Mouse (Mus musculus): ENCODE measurements around the gene Acot11. TPM values are rescaled to one million over a fixed set of nuclear protein-coding genes. Genes with fewer than 3 reads are reported as not detected.
A peak's percentile ranks its signal among the peaks of the same experiment; 100 is the strongest.

The Acot11 gene
- total RNA-seq, 1 experiment from 2014 or later = 2.4 TPM

GRCm38 (mm10) chr4:106713622-106714021 is 91.2 kb downstream of the Acot11 start:
- ATAC-seq (ENCODE audit: extremely low read depth, insufficient number of reproducible peaks, low FRiP score, poor library complexity, severe bottlenecking) = no peak

DNA sequence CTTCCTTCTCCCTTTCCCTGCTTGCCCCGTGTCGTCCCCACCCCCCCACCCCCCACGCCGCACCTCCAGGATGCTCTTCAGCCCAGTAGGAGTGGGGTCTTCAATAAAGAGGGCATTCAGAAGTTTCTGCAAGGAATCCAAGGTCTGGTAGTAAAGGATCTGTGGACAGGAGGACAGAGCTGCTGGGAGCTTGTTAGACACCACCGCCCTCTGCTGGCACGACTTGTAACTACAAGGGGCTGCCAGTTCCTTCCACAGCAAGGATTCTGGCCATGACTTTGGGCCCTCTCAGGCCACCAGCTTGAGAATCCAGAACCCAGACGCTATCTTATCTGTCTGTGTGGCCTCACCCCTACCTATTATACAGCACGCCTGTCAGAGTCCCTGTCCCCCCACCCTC is 96.4 kb downstream of the Acot11 start:
- peak; percentile 38; the same call in 1 of the 2 replicates for ATAC-seq (ENCODE audit: extremely low read depth, insufficient number of reproducible peaks, low FRiP score, poor library complexity, severe bottlenecking)

DNA sequence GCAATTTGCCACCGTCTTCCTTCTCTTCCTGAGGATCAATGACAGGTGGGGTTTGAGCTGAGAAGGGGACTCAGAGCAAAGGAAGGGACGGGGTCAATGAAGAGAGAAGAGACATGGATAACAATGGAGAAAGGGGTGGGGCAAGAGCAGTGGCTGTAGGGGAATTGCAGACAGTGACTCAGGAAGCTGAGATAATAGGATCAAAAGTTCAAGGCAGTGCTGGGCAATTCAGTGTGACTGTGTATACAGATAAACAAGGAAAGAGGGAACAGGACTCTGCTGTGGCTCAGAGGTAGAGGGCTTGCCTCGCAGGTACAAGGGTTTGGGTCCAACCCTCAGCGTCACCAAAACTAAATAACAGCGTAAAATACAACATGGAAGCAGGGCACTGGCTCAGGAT is 96.8 kb downstream of the Acot11 start:
- ATAC-seq (ENCODE audit: extremely low read depth, insufficient number of reproducible peaks, low FRiP score, poor library complexity, severe bottlenecking) = no peak

GRCm38 (mm10) chr4:106705096-106705665 is 99.6 kb downstream of the Acot11 start:
- ATAC-seq (ENCODE audit: extremely low read depth, insufficient number of reproducible peaks, low FRiP score, poor library complexity, severe bottlenecking) = no peak

DNA sequence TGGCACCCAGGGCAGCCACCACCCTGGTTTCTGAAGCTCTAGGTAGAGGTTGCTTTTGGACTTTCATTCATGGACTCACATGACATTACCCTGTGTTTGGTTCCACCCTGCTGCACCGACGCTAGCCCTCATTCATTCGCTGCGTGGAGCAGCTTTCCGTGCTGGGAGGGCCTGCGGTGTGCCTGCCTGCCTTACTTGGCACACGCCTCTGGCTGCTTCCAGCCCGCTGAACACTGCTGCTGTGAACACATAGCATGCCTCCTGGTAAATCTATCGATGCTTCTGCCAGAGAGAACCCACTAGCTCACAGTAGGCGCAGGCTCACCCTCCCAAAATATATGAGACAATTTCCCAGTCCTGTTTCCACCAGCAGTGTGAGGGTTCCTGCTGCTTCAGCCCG is 100.4 kb downstream of the Acot11 start:
- ATAC-seq (ENCODE audit: extremely low read depth, insufficient number of reproducible peaks, low FRiP score, poor library complexity, severe bottlenecking) = no peak

DNA sequence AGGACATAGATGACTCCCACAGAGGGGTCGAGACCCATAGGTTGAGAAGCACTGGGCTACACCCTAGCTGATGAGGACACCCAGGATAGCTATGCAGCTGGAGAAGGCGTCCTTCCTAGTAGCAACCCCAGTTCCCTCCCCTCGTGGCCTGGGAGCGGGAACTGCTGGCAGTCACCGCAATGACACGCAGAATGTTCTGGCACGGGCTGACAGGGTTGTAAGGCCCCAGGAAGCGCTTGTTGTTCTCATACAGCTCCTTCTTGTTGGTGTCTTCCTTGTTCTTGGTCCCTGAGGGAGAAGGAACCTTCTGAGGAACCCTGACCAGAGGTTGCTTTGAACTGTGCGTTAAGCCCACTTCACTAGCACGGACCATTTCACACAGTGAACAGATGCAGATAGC is 100.8 kb downstream of the Acot11 start:
- ATAC-seq (ENCODE audit: extremely low read depth, insufficient number of reproducible peaks, low FRiP score, poor library complexity, severe bottlenecking) = no peak

DNA sequence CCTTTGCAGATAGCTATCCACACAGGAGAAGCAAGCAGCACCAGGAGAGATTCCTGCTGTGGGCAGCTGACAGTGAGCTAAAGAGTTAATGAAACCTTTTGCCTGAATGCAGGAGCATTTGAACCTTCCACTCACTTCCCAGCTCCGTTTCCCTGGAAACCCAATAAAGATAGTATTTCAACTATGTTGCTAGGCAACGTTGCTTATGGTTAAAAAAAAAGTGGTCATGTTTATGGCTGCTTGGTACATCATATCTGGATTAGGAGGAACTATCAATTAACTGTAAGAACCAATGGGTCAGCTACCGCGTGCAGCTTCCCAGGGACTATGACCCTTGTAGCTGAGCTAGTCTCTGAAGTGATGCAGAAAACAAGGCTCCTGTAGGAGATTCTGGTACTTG is 104.0 kb downstream of the Acot11 start:
- ATAC-seq (ENCODE audit: extremely low read depth, insufficient number of reproducible peaks, low FRiP score, poor library complexity, severe bottlenecking) = no peak

- ATAC-seq (ENCODE audit: extremely low read depth, insufficient number of reproducible peaks, low FRiP score, poor library complexity, severe bottlenecking) = no peak
Measured at GRCm38 (mm10) chr4:106699989-106700388, 104.8 kb downstream of the Acot11 start.

Other genes starting within 250 kb of the Acot11 start
- gene Dhcr24, start 244.0 kb downstream of the Acot11 start, total RNA-seq (2017) = 2.5 and 3.6 TPM in 2 replicates
- not detected in 2 replicates for gene Lexm, start 187.8 kb downstream of the Acot11 start, total RNA-seq (2017)
- not detected in 2 replicates for gene Ttc22, start 182.6 kb downstream of the Acot11 start, total RNA-seq (2017)
- gene Pars2, start 153.9 kb downstream of the Acot11 start, total RNA-seq (2017) = 3.6 and 5.9 TPM in 2 replicates
- gene Ttc4, start 126.1 kb downstream of the Acot11 start, total RNA-seq (2017) = 29.7 and 36.6 TPM in 2 replicates
- not detected in 2 replicates for gene Mroh7, start 74.1 kb downstream of the Acot11 start, total RNA-seq (2017)
- gene Fam151a, start 71.1 kb downstream of the Acot11 start, total RNA-seq (2017) = not detected in 2 replicates
- gene Ssbp3, start 105.7 kb upstream of the Acot11 start, total RNA-seq (2017) = 16.4 and 23.5 TPM in 2 replicates